Mouse (Mus musculus): ENCODE results near the gene Pik3r4. TPM values are rescaled to one million over a fixed set of nuclear protein-coding genes. Genes with fewer than 3 reads are reported as not detected.

The Pik3r4 gene
- total and polyA plus RNA-seq, 2 experiments from 2014 or later: 10.2 to 45.3 TPM

- H3K9me3 ChIP-seq (replicated peaks; ENCODE audit: control insufficient read depth, low read length): no peaks in the 10 kb centered on the region
- H3K27me3 ChIP-seq (ENCODE audit: control insufficient read depth, insufficient read depth, low read length): no peaks in the 10 kb centered on the region
- no peak overlapping the region for H3K4me3 ChIP-seq (ENCODE audit: low read depth, low read length)
- no peak overlapping the region for H3K27ac ChIP-seq (ENCODE audit: low read depth)
- DNase-seq (ENCODE audit: low spot score) (no peak), ATAC-seq (ENCODE audit: insufficient read depth, low read depth) (no peak)
- no peak overlapping the region for H3K4me2 ChIP-seq (ENCODE audit: low read depth, low read length)
- WGBS: 83% methylated on average over 7 of the region's 7 CpGs
- no peaks in the 10 kb centered on the region for H3K4me1 ChIP-seq (ENCODE audit: control insufficient read depth, insufficient read depth)
- H3K36me3 ChIP-seq (replicated peaks; ENCODE audit: control insufficient read depth, insufficient read depth, low read length): peaks cover 86% of the 10 kb centered on the region
- no peak overlapping the region for H3K9ac ChIP-seq (replicated peaks; ENCODE audit: low read depth, low read length)
- TF ChIP-seq EP300 (IDR thresholded peaks at IDR 0.05; ENCODE audit: low read depth) (no peak), CTCF (IDR thresholded peaks at IDR 0.05; ENCODE audit: low read depth) (no peak)
Measured at GRCm38 (mm10) chr9:105665269-105665668, 22.5 kb downstream of the Pik3r4 start.

- no peak for ATAC-seq (ENCODE audit: insufficient read depth, low read depth)
- WGBS: 88% methylated on average over 4 of the region's 4 CpGs
- TF ChIP-seq EP300 (IDR thresholded peaks at IDR 0.05; ENCODE audit: low read depth) (no peak), CTCF (IDR thresholded peaks at IDR 0.05; ENCODE audit: low read depth) (no peak)
- Histone ChIP-seq H3K4me2 (ENCODE audit: low read depth, low read length) (no peak overlapping the region), H3K4me3 (ENCODE audit: low read depth, low read length) (no peak overlapping the region), H3K36me3 (replicated peaks; ENCODE audit: control insufficient read depth, insufficient read depth, low read length) (peaks cover 64% of the 10 kb centered on the region), H3K27me3 (ENCODE audit: control insufficient read depth, insufficient read depth, low read length) (no peaks in the 10 kb centered on the region), H3K9ac (replicated peaks; ENCODE audit: low read depth, low read length) (no peak overlapping the region), H3K9me3 (replicated peaks; ENCODE audit: control insufficient read depth, low read length) (no peaks in the 10 kb centered on the region), H3K27ac (ENCODE audit: low read depth) (no peak overlapping the region), H3K4me1 (ENCODE audit: control insufficient read depth, insufficient read depth) (no peaks in the 10 kb centered on the region)
- no peak for DNase-seq (ENCODE audit: low spot score)
Measured at GRCm38 (mm10) chr9:105670916-105671315, 28.1 kb downstream of the Pik3r4 start.

GRCm38 (mm10) chr9:105672032-105672431 lies 29.3 kb downstream of the Pik3r4 start:
- Histone ChIP-seq H3K9me3 (replicated peaks; ENCODE audit: control insufficient read depth, low read length) (no peaks in the 10 kb centered on the region), H3K9ac (replicated peaks; ENCODE audit: low read depth, low read length) (no peak overlapping the region), H3K4me3 (ENCODE audit: low read depth, low read length) (no peak overlapping the region), H3K36me3 (replicated peaks; ENCODE audit: control insufficient read depth, insufficient read depth, low read length) (peaks cover 69% of the 10 kb centered on the region), H3K27ac (ENCODE audit: low read depth) (no peak overlapping the region), H3K4me1 (ENCODE audit: control insufficient read depth, insufficient read depth) (no peaks in the 10 kb centered on the region), H3K4me2 (ENCODE audit: low read depth, low read length) (no peak overlapping the region), H3K27me3 (ENCODE audit: control insufficient read depth, insufficient read depth, low read length) (no peaks in the 10 kb centered on the region)
- TF ChIP-seq CTCF (IDR thresholded peaks at IDR 0.05; ENCODE audit: low read depth) (no peak), EP300 (IDR thresholded peaks at IDR 0.05; ENCODE audit: low read depth) (no peak)
- ATAC-seq (ENCODE audit: insufficient read depth, low read depth): no peak
- 69% methylated on average over 2 of the region's 2 CpGs for WGBS
- no peak for DNase-seq (ENCODE audit: low spot score)

GRCm38 (mm10) chr9:105675941-105676340 lies 33.2 kb downstream of the Pik3r4 start:
- H3K4me2 ChIP-seq (ENCODE audit: low read depth, low read length): no peak overlapping the region
- H3K36me3 ChIP-seq (replicated peaks; ENCODE audit: control insufficient read depth, insufficient read depth, low read length): peaks cover 60% of the 10 kb centered on the region
- no peak overlapping the region for H3K27ac ChIP-seq (ENCODE audit: low read depth)
- no peak for TF ChIP-seq EP300 (IDR thresholded peaks at IDR 0.05; ENCODE audit: low read depth)
- TF ChIP-seq CTCF (IDR thresholded peaks at IDR 0.05; ENCODE audit: low read depth): no peak
- H3K27me3 ChIP-seq (ENCODE audit: control insufficient read depth, insufficient read depth, low read length): no peaks in the 10 kb centered on the region
- H3K4me1 ChIP-seq (ENCODE audit: control insufficient read depth, insufficient read depth): no peaks in the 10 kb centered on the region
- 79% methylated on average over 11 of the region's 11 CpGs for WGBS
- no peak overlapping the region for H3K4me3 ChIP-seq (ENCODE audit: low read depth, low read length)
- H3K9me3 ChIP-seq (replicated peaks; ENCODE audit: control insufficient read depth, low read length): no peaks in the 10 kb centered on the region
- H3K9ac ChIP-seq (replicated peaks; ENCODE audit: low read depth, low read length): no peak overlapping the region
- DNase-seq (ENCODE audit: low spot score) (no peak), ATAC-seq (ENCODE audit: insufficient read depth, low read depth) (no peak)

GRCm38 (mm10) chr9:105681386-105681785 lies 38.6 kb downstream of the Pik3r4 start:
- ATAC-seq (ENCODE audit: insufficient read depth, low read depth): no peak
- TF ChIP-seq CTCF (IDR thresholded peaks at IDR 0.05; ENCODE audit: low read depth) (no peak), EP300 (IDR thresholded peaks at IDR 0.05; ENCODE audit: low read depth) (no peak)
- H3K4me2 ChIP-seq (ENCODE audit: low read depth, low read length): no peak overlapping the region
- H3K36me3 ChIP-seq (replicated peaks; ENCODE audit: control insufficient read depth, insufficient read depth, low read length): peaks cover 66% of the 10 kb centered on the region
- no peak for DNase-seq (ENCODE audit: low spot score)
- H3K9ac ChIP-seq (replicated peaks; ENCODE audit: low read depth, low read length): no peak overlapping the region
- 92% methylated on average over 7 of the region's 7 CpGs for WGBS
- H3K9me3 ChIP-seq (replicated peaks; ENCODE audit: control insufficient read depth, low read length): no peaks in the 10 kb centered on the region
- H3K27me3 ChIP-seq (ENCODE audit: control insufficient read depth, insufficient read depth, low read length): no peaks in the 10 kb centered on the region
- no peaks in the 10 kb centered on the region; the same call in 1 of the 2 replicates for H3K4me1 ChIP-seq (ENCODE audit: control insufficient read depth, insufficient read depth)
- no peak overlapping the region for H3K4me3 ChIP-seq (ENCODE audit: low read depth, low read length)
- no peak overlapping the region for H3K27ac ChIP-seq (ENCODE audit: low read depth)

- peaks cover 65% of the 10 kb centered on the region for H3K36me3 ChIP-seq (replicated peaks; ENCODE audit: control insufficient read depth, insufficient read depth, low read length)
- no peak overlapping the region for H3K9ac ChIP-seq (replicated peaks; ENCODE audit: low read depth, low read length)
- 33% methylated on average over 13 of the region's 13 CpGs for WGBS
- H3K27ac ChIP-seq (ENCODE audit: low read depth): peak overlapping the region; percentile 66
- no peaks in the 10 kb centered on the region; the same call in 1 of the 2 replicates for H3K4me1 ChIP-seq (ENCODE audit: control insufficient read depth, insufficient read depth)
- no peak for TF ChIP-seq EP300 (IDR thresholded peaks at IDR 0.05; ENCODE audit: low read depth)
- no peak for TF ChIP-seq CTCF (IDR thresholded peaks at IDR 0.05; ENCODE audit: low read depth)
- no peaks in the 10 kb centered on the region for H3K27me3 ChIP-seq (ENCODE audit: control insufficient read depth, insufficient read depth, low read length)
- H3K4me2 ChIP-seq (ENCODE audit: low read depth, low read length): peak overlapping the region; percentile 24; the same call in 1 of the 2 replicates
- H3K4me3 ChIP-seq (ENCODE audit: low read depth, low read length): no peak overlapping the region
- ATAC-seq (ENCODE audit: insufficient read depth, low read depth) (peak; percentile 58; the same call in 1 of the 2 replicates), DNase-seq (ENCODE audit: low spot score) (peak; percentile 18)
- no peaks in the 10 kb centered on the region for H3K9me3 ChIP-seq (replicated peaks; ENCODE audit: control insufficient read depth, low read length)
Measured at GRCm38 (mm10) chr9:105684549-105685165, 41.9 kb downstream of the Pik3r4 start.

All from heart, postnatal 0 days (tissue).